Mouse (Mus musculus) liver, embryonic 14.5 days (tissue): ENCODE measurements around the gene Tapt1. TPM values are rescaled to one million over a fixed set of nuclear protein-coding genes. Genes with fewer than 3 reads are reported as not detected.

Experiments
- ATAC-seq: fragments of 200-750 bp; cut with Nextera tagmentation; 2 replicates; pipeline ENCODE4 v1.8.0; 2017; ENCODE audit warnings: moderate number of reproducible peaks, mild to moderate bottlenecking, moderate library complexity; ENCODE audit not compliant: insufficient read depth
- DNase-seq, 3 experiments: peaks; one replicate each; pipeline ENCODE4 v3.0.0-alpha.2; 2012 to 2013; ENCODE audit warnings: low read depth in 3 of 3, low spot score in 3 of 3
- H3K27ac ChIP-seq: fragments of 300-500 bp; sonication (generic); 2 replicates; pipeline ENCODE4 v1.5.1; 2014; ENCODE audit warnings: moderate library complexity, mild to moderate bottlenecking, control low read depth, inconsistent platforms
- H3K27me3 ChIP-seq: fragments of 300-500 bp; sonication (generic); 2 replicates; pipeline ENCODE4 v1.6.1; 2014; ENCODE audit warnings: mild to moderate bottlenecking, low read length, moderate library complexity; ENCODE audit not compliant: control insufficient read depth, insufficient read depth
- H3K36me3 ChIP-seq: fragments of 300-500 bp; sonication (generic); replicated peaks from 2 replicates; pipeline ENCODE4 v1.6.1; 2014; ENCODE audit warnings: low read depth; ENCODE audit not compliant: control insufficient read depth, insufficient read depth
- H3K4me1 ChIP-seq, 2 experiments: fragments of 200-500 bp in 1 of 2; fragments of 300-500 bp in 1 of 2; sonication (generic) in 1 of 2; replicated peaks; 2 replicates each; pipeline ENCODE4 v1.6.1; 2012 to 2014; ENCODE audit warnings: antibody characterized with exemption in 1 of 2, inconsistent platforms in 1 of 2, low read length in 1 of 2; ENCODE audit not compliant: control insufficient read depth in 2 of 2, insufficient read depth in 2 of 2
- H3K4me2 ChIP-seq: fragments of 300-500 bp; sonication (generic); 2 replicates; pipeline ENCODE4 v1.6.1; 2014; ENCODE audit warnings: low read depth, mild to moderate bottlenecking, control low read depth, moderate library complexity
- H3K4me3 ChIP-seq, 2 experiments: fragments of 200-500 bp in 1 of 2; fragments of 300-500 bp in 1 of 2; sonication (generic) in 1 of 2; 2 replicates each; pipeline ENCODE4 v1.5.1; 2012 to 2014; ENCODE audit warnings: low read depth in 2 of 2, low read length in 2 of 2, mild to moderate bottlenecking in 2 of 2, control low read depth in 1 of 2, inconsistent platforms in 1 of 2, moderate library complexity in 1 of 2; ENCODE audit not compliant: insufficient read depth in 1 of 2
- H3K9ac ChIP-seq: fragments of 300-500 bp; sonication (generic); replicated peaks from 2 replicates; pipeline ENCODE4 v1.6.1; 2014; ENCODE audit warnings: mild to moderate bottlenecking, control low read depth, moderate library complexity
- H3K9me3 ChIP-seq: fragments of 300-500 bp; sonication (generic); 2 replicates; pipeline ENCODE4 v1.6.1; 2016; ENCODE audit warnings: low read length, mixed read lengths; ENCODE audit not compliant: control insufficient read depth
- CTCF ChIP-seq: IDR thresholded peaks from 2 replicates; pipeline ENCODE4 v1.5.1; 2016; ENCODE audit warnings: antibody characterized with exemption, low read depth, control low read depth
- EP300 ChIP-seq: IDR thresholded peaks from 2 replicates; pipeline ENCODE4 v1.6.1; 2016; ENCODE audit warnings: antibody characterized with exemption, low read depth
- WGBS: fragments of 180-500 bp; shearing (Covaris S2); extraction: QIAGEN DNeasy Blood & Tissue Kit; methylation state at CpG from one replicate; pipeline ENCODE4 v1.1.7; 2014; ENCODE audit not compliant: insufficient replicate concordance; 5-methylcytosine and 5-hydroxymethylcytosine counted together
- polyA plus RNA-seq, 2 experiments: library from polyadenylated mRNA; depleted of rRNA in 1 of 2; stranded (reverse) in 1 of 2; unstranded in 1 of 2; fragments of >200 nt; fragmentation: Nextera tagmentation in 1 of 2; extraction: Ambion mirVana in 1 of 2; gene quantifications; 2 replicates each; pipeline versions ENCODE4 v1.2.1 to v1.2.3; 2012 to 2014

Gene Tapt1
- polyA plus RNA-seq, 2 experiments = 30.9 to 31.2 TPM

- TF ChIP-seq EP300 (no peak; the same call in 1 of the 2 replicates), CTCF (no peak)
- 0 out of 2 replicates have a peak, but pooled peaks have one; percentile 33 for ATAC-seq
- Histone ChIP-seq H3K4me3 (no peak overlapping the region), H3K27ac (no peak overlapping the region), H3K36me3 (no peaks in the 10 kb centered on the region), H3K9ac (no peak overlapping the region), H3K27me3 (no peaks in the 10 kb centered on the region), H3K4me2 (no peak overlapping the region), H3K4me1 (no peaks in the 10 kb centered on the region), H3K9me3 (no peaks in the 10 kb centered on the region)
- no peak for DNase-seq
- WGBS = 44% methylated on average over 4 of the region's 4 CpGs
Measured at GRCm38 (mm10) chr5:44159679-44160438, 66.6 kb downstream of the Tapt1 start.

- Histone ChIP-seq H3K4me3 (no peak overlapping the region), H3K27me3 (no peaks in the 10 kb centered on the region), H3K4me2 (no peak overlapping the region), H3K36me3 (no peaks in the 10 kb centered on the region), H3K9ac (no peak overlapping the region), H3K4me1 (no peaks in the 10 kb centered on the region), H3K27ac (no peak overlapping the region), H3K9me3 (no peaks in the 10 kb centered on the region)
- TF ChIP-seq EP300 (no peak), CTCF (no peak)
- 52% methylated on average over 2 of the region's 2 CpGs for WGBS
- no peak for ATAC-seq
- DNase-seq = no peak
Measured at GRCm38 (mm10) chr5:44159231-44159630, 67.2 kb downstream of the Tapt1 start.

- no peak for ATAC-seq
- Histone ChIP-seq H3K4me2 (no peak overlapping the region), H3K4me3 (no peak overlapping the region), H3K9me3 (no peaks in the 10 kb centered on the region), H3K9ac (no peak overlapping the region), H3K27ac (no peak overlapping the region), H3K36me3 (no peaks in the 10 kb centered on the region), H3K27me3 (no peaks in the 10 kb centered on the region), H3K4me1 (no peaks in the 10 kb centered on the region)
- 57% methylated on average over 3 of the region's 3 CpGs for WGBS
- no peak for DNase-seq
- TF ChIP-seq EP300 = no peak
- TF ChIP-seq CTCF = no peak
Measured at GRCm38 (mm10) chr5:44158458-44158857, 68.0 kb downstream of the Tapt1 start.

- no peak overlapping the region for H3K4me2 ChIP-seq
- no peaks in the 10 kb centered on the region for H3K9me3 ChIP-seq
- no peaks in the 10 kb centered on the region for H3K4me1 ChIP-seq
- H3K27me3 ChIP-seq = no peaks in the 10 kb centered on the region
- no peak overlapping the region for H3K27ac ChIP-seq
- ATAC-seq (no peak), DNase-seq (no peak)
- WGBS = 56% methylated on average over 6 of the region's 6 CpGs
- H3K4me3 ChIP-seq = no peak overlapping the region
- H3K9ac ChIP-seq = no peak overlapping the region
- no peaks in the 10 kb centered on the region for H3K36me3 ChIP-seq
- TF ChIP-seq EP300 (no peak), CTCF (no peak)
Measured at GRCm38 (mm10) chr5:44157760-44158159, 68.7 kb downstream of the Tapt1 start.

GRCm38 (mm10) chr5:44153050-44153449 is 73.4 kb downstream of the Tapt1 start:
- no peak for ATAC-seq
- H3K4me2 ChIP-seq = no peak overlapping the region
- no peak for DNase-seq
- H3K9ac ChIP-seq = no peak overlapping the region
- no peak overlapping the region for H3K27ac ChIP-seq
- no peaks in the 10 kb centered on the region for H3K36me3 ChIP-seq
- no peaks in the 10 kb centered on the region; the same call in 1 of the 2 replicates for H3K9me3 ChIP-seq
- no peak overlapping the region for H3K4me3 ChIP-seq
- TF ChIP-seq EP300 (no peak), CTCF (no peak)
- WGBS = 46% methylated on average over 1 of the region's 1 CpGs
- peaks cover 0 to 4% of the 10 kb centered on the region in 2 experiments; a peak in 2 of 4 replicates for H3K4me1 ChIP-seq
- no peaks in the 10 kb centered on the region for H3K27me3 ChIP-seq
